Mouse (Mus musculus) 3134 (cell line): ENCODE measurements around the gene Ivns1abp.

Experiments
- DNase-seq: peaks from one replicate; pipeline ENCODE4 v3.0.0-alpha.2; 2011; ENCODE audit warnings: low spot score; ENCODE audit not compliant: insufficient read length; ENCODE audit errors: extremely low read depth

The Ivns1abp gene

DNA sequence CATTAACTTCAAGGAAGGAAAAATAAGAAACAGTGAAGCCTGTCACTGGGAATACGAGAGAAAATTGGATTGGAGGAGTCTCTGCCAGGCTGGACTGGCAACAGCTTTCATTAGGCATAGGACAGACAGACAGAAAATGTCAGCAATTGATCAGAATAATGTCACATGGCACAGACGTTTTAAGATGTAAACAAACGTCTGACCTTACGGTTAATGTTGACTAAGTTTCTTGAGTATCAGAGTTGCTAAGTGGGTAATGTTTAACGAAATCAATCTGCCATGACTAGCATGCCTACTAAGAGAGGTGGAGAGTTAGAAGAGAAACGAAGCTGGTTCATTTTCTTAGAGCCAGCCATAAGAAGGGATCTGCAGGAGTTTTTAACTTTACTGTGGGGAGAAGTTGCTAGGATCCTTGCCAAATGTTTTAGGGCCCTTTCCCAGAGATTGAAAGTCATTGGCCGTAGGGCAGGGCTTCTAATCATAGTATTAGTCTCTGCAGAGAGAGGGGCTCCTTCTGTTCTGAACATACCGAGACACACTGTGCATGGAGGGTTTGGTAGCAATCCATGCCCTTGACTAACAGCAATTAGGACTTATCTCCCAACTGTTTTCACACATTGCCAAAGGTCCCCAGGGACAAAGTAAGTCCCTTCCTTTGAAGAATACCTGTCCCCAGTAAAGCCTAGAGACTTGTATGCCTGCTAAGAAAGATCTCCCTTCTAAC is 2.8 kb upstream of the Ivns1abp start:
- no peak for DNase-seq

DNA sequence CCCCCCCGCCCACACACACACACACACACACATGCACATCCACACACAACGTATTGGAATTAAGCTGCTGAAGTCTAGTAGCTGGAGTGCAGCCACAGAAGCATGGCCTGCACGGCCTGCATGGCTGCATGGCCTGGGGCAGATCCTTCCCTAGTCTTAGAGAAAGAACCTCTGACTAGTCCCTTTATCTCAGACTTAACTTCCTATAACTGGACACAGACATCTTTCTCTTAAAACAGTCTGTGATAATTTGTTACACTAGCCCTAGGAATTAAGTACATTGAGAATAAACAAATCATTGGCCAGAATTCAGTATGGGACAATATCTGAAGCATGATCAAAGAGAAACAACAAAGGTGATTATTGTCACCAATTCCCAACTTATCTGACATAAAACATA is 2.0 kb upstream of the Ivns1abp start:
- DNase-seq = no peak

GRCm38 (mm10) chr1:151342968-151343367 is 1.3 kb upstream of the Ivns1abp start:
- peak; percentile 9 for DNase-seq

DNA sequence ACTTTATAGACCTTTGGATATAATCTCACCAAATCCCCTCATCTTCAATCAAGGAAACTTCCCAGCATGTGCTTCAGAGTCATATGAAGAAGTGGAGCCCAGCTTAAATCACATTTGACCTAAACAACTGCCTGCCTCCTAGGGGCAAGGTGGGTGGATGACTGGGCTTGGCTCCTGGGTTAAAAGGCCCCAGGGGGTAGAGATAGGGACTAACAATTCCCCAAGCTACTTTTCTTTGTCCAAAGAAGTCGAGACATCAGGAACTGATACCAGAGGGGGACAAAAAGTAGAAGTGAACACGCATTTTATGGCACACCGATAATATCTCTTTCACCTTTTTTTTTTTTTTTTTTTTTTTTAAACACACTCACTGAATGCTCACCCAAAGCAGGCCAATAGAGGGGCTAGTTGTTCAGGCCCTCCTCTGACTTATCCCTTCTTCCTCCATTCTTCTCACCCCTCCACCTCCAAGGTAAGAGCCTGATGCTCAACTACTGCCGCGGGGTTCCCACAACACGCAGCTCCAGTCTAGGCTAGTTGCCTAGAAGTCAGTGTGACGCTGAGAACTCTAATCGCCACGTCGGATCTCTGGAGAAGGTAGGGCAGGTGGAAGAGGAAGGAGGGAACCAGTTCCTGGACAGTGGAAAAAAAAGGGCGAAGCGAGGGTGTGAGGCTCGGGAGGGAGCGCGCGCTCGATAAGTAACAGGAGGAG is 550 bp upstream of the Ivns1abp start:
- DNase-seq = peak; percentile 25

- DNase-seq = peak; percentile 93
Measured at GRCm38 (mm10) chr1:151345109-151345862, 1.0 kb downstream of the Ivns1abp start.

DNA sequence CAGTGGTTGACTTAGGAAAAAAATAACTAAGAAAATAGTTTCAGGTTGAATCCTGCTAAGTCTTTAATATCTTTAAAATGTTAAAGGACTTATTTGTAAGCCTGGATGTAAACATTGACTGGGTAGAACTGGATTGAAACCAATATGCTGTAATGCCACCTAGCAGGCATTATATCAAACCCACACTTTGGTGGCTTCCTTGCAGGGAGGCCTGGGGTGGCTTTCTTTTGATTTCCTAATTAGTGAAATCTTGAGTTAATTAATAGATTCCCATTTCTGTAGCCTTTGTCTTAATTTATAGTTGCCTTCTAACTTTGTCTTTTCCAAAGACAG is 1.6 kb downstream of the Ivns1abp start:
- no peak for DNase-seq

GRCm38 (mm10) chr1:151346681-151347127 is 2.4 kb downstream of the Ivns1abp start:
- no peak for DNase-seq

DNA sequence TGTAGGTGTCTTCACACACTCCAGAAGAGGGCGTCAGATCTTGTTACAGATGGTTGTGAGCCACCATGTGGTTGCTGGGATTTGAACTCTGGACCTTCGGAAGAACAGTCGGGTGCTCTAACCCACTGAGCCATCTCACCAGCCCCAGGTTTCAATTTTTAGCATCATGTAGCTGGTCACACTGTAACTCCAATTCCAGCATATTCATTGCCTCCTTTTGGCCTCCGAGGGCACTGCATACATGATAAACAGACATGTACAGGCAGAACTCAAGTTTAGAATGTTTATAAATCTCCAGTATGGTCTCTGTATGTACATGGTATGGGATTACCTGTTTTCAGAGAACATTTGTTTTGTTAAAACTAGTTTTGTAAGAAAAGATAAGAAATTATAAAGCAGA is 4.0 kb downstream of the Ivns1abp start:
- DNase-seq = peak; percentile 10

- DNase-seq = no peak
Measured at GRCm38 (mm10) chr1:151352911-151353310, 8.6 kb downstream of the Ivns1abp start.

DNA sequence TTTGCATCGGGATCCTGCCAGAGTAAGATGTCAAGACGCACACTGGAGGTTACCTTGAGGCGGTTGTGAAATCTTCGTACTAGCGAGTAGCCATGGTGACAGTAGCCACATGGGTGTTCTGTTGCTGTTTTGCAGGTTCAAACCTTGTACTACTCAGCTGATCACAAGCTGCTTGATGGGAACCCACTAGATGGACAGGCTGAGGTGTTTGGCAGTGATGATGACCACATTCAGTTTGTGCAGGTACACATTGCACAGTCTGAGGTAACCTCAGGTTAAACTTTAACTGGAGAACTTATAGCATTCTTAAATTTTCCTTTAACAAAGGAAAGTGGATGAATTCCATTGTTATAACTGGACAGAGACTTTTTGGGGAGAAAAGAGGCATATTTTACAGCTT is 11.7 kb downstream of the Ivns1abp start:
- no peak for DNase-seq

DNA sequence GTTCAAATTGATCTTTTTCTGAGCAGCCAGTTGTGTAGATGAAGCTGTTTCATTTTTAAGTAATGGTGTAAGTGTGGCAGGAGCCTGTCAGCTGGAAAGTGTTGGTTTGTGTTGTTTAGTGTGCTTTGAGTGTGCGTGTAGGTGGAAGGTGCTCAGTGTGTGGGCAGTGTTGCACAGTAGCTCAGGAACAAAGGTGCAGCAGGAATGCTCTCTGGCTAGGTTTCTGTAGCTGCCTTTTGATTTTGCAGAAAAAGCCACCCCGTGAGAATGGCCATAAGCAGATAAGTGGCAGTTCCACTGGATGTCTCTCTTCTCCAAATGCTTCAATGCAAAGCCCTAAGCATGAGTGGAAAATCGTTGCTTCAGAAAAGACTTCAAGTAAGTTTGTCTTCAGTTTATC is 15.1 kb downstream of the Ivns1abp start:
- DNase-seq = no peak

GRCm38 (mm10) chr1:151366944-151367605 is 22.8 kb downstream of the Ivns1abp start:
- no peak for DNase-seq

- no peak for DNase-seq
Measured at GRCm38 (mm10) chr1:151367721-151368324, 23.5 kb downstream of the Ivns1abp start.

DNA sequence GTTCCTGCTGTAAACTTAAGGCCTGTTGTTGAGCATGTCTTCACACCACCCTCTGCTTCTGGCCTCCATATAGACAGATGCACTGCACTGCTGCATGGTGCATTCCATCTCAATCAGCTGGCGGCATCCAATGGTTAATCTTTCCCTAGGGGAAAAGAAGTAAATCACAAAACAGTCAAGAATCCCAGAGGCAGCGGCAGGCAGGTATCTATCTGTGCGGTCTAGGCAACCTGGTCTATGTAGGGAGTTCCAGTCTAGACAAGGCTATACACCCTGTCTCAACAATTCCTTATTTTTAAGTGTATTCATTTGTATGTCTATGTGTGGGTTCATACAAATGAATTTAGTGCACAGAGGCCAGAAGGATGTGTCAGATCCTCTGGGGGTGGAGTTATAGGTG is 24.2 kb downstream of the Ivns1abp start:
- DNase-seq = no peak

DNA sequence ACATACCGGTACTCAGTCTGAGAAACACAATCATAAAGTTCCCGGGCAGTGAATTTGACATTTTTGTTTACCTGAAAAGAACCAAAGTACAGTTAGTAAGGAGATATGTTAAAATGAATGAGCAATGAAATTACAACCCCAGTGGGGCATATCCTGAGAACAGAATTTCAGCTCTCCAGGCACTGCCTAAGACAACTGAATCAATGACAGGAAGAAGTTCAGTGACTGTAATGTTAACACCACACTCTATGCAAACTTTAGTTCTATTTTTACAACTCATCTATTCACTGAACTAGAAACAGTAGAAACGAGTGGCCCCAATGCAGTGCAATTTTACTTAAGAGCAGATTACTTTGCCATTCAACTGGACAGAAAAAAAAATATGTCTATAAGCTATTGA is 26.3 kb downstream of the Ivns1abp start:
- DNase-seq = no peak

GRCm38 (mm10) chr1:151371543-151371942 is 27.3 kb downstream of the Ivns1abp start:
- DNase-seq = no peak

DNA sequence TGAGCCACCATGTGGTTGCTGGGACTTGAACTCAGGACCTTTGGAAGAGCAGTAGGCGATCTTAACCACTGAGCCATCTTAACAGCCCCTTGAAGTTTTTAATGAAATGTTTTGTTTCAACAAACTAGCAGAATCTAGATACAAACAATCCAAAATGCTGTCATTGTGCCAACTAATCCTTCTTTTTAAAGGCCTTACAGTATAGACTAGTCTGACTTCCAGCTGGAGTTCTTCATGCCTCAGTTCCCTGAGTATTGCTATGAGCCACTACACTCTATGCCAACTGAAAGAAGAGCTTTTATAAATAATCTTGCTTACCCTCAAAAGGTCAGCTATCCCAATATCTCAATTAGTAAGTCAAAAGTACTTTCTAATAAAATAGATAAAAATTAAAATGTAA is 28.5 kb downstream of the Ivns1abp start:
- no peak for DNase-seq

DNA sequence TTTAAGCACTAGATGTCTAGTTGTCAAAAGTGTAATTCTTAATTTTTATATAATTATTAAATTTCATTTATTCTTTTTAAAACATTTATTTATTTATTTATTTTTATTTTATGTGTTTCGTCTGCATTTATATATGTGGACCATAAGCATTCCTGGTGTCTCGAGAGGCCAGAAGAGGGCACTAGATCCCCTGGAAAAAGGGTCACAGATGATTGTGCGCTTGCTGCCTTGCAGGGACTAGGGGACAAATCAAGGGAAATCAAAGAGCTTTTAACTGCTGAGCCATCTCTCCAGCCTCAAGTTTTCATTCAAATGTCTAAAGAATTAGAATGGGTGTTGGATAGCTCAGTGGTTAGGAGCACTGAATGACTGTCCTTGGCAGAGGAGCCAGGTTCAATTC is 33.1 kb downstream of the Ivns1abp start:
- no peak for DNase-seq

DNA sequence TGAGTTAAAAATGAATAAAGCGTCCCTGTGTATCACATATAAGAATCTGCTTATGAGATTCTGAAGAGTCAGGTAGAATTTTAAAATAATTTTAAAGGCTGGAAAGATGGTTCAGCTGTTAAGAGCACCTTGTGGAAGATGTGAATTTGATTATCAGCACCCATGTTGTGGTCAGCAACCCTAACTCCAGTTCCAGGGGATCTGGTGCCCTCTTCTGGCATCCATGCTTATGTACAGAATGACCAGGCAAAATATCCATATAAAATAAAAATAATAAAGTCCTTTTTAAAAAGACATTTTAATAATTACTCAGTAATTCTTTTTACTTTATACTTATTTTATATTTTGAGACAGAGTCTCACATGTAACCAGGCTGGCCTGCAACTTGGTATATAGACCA is 45.8 kb downstream of the Ivns1abp start:
- no peak for DNase-seq

DNA sequence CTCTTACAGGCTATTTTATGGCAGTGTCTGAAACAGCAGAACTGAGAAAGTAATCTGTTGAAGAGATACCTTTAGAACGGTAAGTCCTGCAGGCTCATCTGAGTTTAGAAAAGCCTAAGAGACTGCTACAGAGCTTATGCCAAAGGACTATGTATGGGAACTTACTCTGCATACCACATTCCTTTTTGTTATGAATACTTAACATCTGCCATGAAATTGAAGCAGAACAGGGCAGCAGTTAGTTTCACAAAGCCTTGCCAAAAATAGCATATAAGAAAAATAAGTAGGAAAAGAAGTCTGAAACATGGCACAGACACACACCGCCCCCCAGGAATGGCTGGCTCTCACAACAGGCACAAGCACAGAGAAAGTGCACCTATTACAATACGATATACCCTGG is 65.5 kb downstream of the Ivns1abp start:
- DNase-seq = no peak
